ENCODE assay signal across 8 mouse cellular contexts in the genomic region with DNA sequence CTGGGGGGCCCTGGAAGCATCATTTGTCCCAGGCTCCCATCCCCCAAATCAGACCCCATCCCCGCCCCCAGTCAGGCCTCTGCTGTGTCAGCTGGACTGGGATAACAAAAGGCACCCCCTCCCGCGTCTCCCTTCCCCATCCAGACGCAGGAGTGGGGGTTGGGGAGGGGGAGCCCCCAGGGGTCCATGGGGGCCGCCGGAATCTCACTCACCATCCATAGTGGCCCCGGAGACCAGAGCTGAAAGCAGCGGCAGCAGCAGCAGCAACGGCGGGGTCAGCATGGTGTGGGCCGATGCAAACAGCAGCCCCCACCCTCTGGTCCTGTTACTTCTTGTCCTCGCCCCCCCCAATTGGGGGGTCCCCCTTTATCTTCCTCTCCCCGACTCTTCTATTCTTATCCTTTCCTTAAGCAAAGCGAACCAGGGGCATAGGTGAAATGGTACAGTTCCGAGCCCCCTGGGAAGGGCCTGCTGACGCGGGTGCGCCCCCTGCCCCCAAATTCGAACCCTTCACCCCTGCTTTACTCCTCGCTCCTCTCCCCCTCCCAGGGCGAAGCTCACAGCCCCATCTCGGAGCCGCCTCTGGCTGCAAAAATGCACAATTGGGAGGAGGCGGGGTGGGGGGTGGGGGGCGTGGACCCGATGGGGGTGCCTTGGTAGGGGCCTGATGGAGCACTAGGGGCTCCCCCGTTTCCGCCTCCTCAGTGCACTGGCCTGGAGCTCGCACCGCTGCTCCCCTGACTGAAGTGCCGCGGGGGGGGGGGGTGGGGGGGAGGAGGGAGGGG. TPM values are rescaled to one million over a fixed set of nuclear protein-coding genes. Genes with fewer than 3 reads are reported as not detected.
DNase-seq lines count a peak whose midpoint lies in the region; ATAC-seq and TF ChIP-seq lines count a peak whose summit lies in the region.

A gene (minus strand): TSS at position 743 of the 785 bp plus-strand sequence.

- peak within 1 kb of the TSS; percentile 84 for H3K4me3 ChIP-seq in bone marrow macrophage, adult 2 months (ENCODE audit: insufficient read depth, low read length)
- peak within 1 kb of the TSS; percentile 93 for H3K4me3 ChIP-seq in forebrain, embryonic 16.5 days (replicated peaks; ENCODE audit: low read length)
- peak within 1 kb of the TSS; percentile 69 for H3K4me3 ChIP-seq in hindbrain, embryonic 11.5 days (ENCODE audit: low read depth, low read length)
- peak within 1 kb of the TSS; percentile 91 for H3K4me3 ChIP-seq in midbrain, embryonic 15.5 days

- intact Hi-C loops in left cerebral cortex, postnatal 25 days (cut with DNase I): loop anchor here (2.0 kb wide), 2 partner anchors 26 to 46 kb away; a partner anchor contains a TSS

- H3K36me3 ChIP-seq in forebrain, embryonic 16.5 days (ENCODE audit: control insufficient read depth, insufficient read depth): no peaks in the 10 kb centered on the region
- no peaks in the 10 kb centered on the region for H3K36me3 ChIP-seq in hindbrain, embryonic 11.5 days (ENCODE audit: control insufficient read depth, insufficient read depth, low read length)
- no peaks in the 10 kb centered on the region for H3K36me3 ChIP-seq in midbrain, embryonic 15.5 days (replicated peaks)

- H3K9me3 ChIP-seq in forebrain, embryonic 16.5 days (ENCODE audit: control insufficient read depth, low read length): no peaks in the 10 kb centered on the region
- no peaks in the 10 kb centered on the region for H3K9me3 ChIP-seq in hindbrain, embryonic 11.5 days (ENCODE audit: control insufficient read depth, low read length)
- H3K9me3 ChIP-seq in midbrain, embryonic 15.5 days: no peaks in the 10 kb centered on the region

- WGBS in forebrain, embryonic 16.5 days: 0% methylated on average over 26 of the region's 32 CpGs
- under 1% methylated on average over 23 of the region's 32 CpGs for WGBS in hindbrain, embryonic 11.5 days
- WGBS in midbrain, embryonic 15.5 days: under 1% methylated on average over 21 of the region's 32 CpGs

- H3K9ac ChIP-seq in forebrain, embryonic 16.5 days (replicated peaks; ENCODE audit: low read depth, low read length): peak within 1 kb of the TSS; percentile 92
- peak within 1 kb of the TSS; percentile 86 for H3K9ac ChIP-seq in hindbrain, embryonic 11.5 days (ENCODE audit: low read depth, low read length)
- peak within 1 kb of the TSS; percentile 96 for H3K9ac ChIP-seq in midbrain, embryonic 15.5 days

- DNase-seq in ovary, postnatal 36 days (ENCODE audit: low spot score): peak; percentile 63
- no peak for DNase-seq in ovary, postnatal 10 days (ENCODE audit: low spot score)
- peak; percentile 69 for DNase-seq in hindbrain, embryonic 11.5 days (ENCODE audit: low spot score)
- DNase-seq in left cerebral cortex, postnatal 25 days (ENCODE audit: low spot score in 2 of 2): peak in 1 of 2 experiments; percentile 43
- DNase-seq in spleen, postnatal 36 days (ENCODE audit: low spot score in 2 of 2): no peak

- no peak for TF ChIP-seq CTCF in bone marrow macrophage, adult 2 months (IDR thresholded peaks at IDR 0.05; ENCODE audit: low read depth, low read length)

- H3K27ac ChIP-seq in bone marrow macrophage, adult 2 months (ENCODE audit: insufficient read depth, low read depth, low read length): peak within 1 kb of the TSS; percentile 99
- H3K27ac ChIP-seq in forebrain, embryonic 16.5 days (ENCODE audit: low read length): peak within 1 kb of the TSS; percentile 90
- peak within 1 kb of the TSS; percentile 88 for H3K27ac ChIP-seq in hindbrain, embryonic 11.5 days (ENCODE audit: low read depth, low read length)
- H3K27ac ChIP-seq in midbrain, embryonic 15.5 days: peak within 1 kb of the TSS; percentile 88

- H3K4me1 ChIP-seq in bone marrow macrophage, adult 2 months (ENCODE audit: control insufficient read depth, insufficient read depth, low read length): peaks cover 28% of the 10 kb centered on the region
- H3K4me1 ChIP-seq in forebrain, embryonic 16.5 days (replicated peaks; ENCODE audit: control insufficient read depth, insufficient read depth, low read length): peaks cover 48% of the 10 kb centered on the region
- peaks cover 8% of the 10 kb centered on the region; the same call in 1 of the 2 replicates for H3K4me1 ChIP-seq in hindbrain, embryonic 11.5 days (replicated peaks; ENCODE audit: control insufficient read depth, insufficient read depth, low read length)
- H3K4me1 ChIP-seq in midbrain, embryonic 15.5 days: peaks cover 51% of the 10 kb centered on the region

- TF ChIP-seq POLR2A in bone marrow macrophage, adult 2 months (IDR thresholded peaks at IDR 0.05; ENCODE audit: borderline replicate concordance, low read depth, low read length): 0 out of 2 replicates have a peak, but pooled peaks have one; percentile 53

- H3K27me3 ChIP-seq in forebrain, embryonic 16.5 days (replicated peaks; ENCODE audit: control insufficient read depth, insufficient read depth, low read length): no peaks in the 10 kb centered on the region
- no peaks in the 10 kb centered on the region for H3K27me3 ChIP-seq in hindbrain, embryonic 11.5 days (ENCODE audit: control insufficient read depth, insufficient read depth, low read length)
- no peaks in the 10 kb centered on the region for H3K27me3 ChIP-seq in midbrain, embryonic 15.5 days (replicated peaks)

- peak; percentile 71 for ATAC-seq in forebrain, embryonic 16.5 days
- peak; percentile 78 for ATAC-seq in hindbrain, embryonic 11.5 days (ENCODE audit: low FRiP score)
- peak; percentile 81 for ATAC-seq in midbrain, embryonic 15.5 days (replicated peaks)

- peak within 1 kb of the TSS; percentile 95 for H3K4me2 ChIP-seq in forebrain, embryonic 16.5 days (ENCODE audit: low read length)
- H3K4me2 ChIP-seq in hindbrain, embryonic 11.5 days (replicated peaks; ENCODE audit: low read depth, low read length): peak within 1 kb of the TSS; percentile 85
- H3K4me2 ChIP-seq in midbrain, embryonic 15.5 days: peak within 1 kb of the TSS; percentile 96

RNA-seq across cellular contexts. Expression of the gene that starts here (rescaled TPM):
- polyA plus RNA-seq in bone marrow macrophage, adult 2 months (2012; ENCODE audit: insufficient read depth, insufficient read length, missing spikeins): 361 and 418 TPM in 2 replicates
- 114 and 117 TPM in 2 replicates for polyA plus RNA-seq in forebrain, embryonic 16.5 days (2015; fragmentation: Nextera tagmentation; extraction: Ambion mirVana)
- polyA plus RNA-seq in hindbrain, embryonic 11.5 days (2014; fragmentation: Nextera tagmentation; extraction: Ambion mirVana): 66.3 and 67.1 TPM in 2 replicates
- 100 to 1,000 TPM; 277 to 285 TPM for total RNA-seq in left cerebral cortex, postnatal 25 days (2021)
- 117 and 119 TPM in 2 replicates for polyA plus RNA-seq in midbrain, embryonic 15.5 days (2015; fragmentation: Nextera tagmentation; extraction: Ambion mirVana)

Comparison
In these comparisons a context has a peak if more than half of its experiments do, and no peak if none do; other contexts are left out.
1. DNase-seq: peak in ovary, postnatal 36 days (single experiment) and hindbrain, embryonic 11.5 days (single experiment); none in ovary, postnatal 10 days (single experiment) and spleen, postnatal 36 days (0 of 2).
2. Peak in every context shown above with its lines, with median percentiles within 50 percentile points of each other: H3K27ac ChIP-seq, H3K4me3 ChIP-seq, ATAC-seq, H3K4me2 ChIP-seq and H3K9ac ChIP-seq.